Mouse (Mus musculus) CH12F3 (cell line): ENCODE data around the gene Arel1.

Source experiments
- in situ Hi-C: fragments of 300-500 bp; cut with MboI; formaldehyde crosslinking; loops from 2 replicates; pipeline ENCODE4 v1.14.3; 2020; ENCODE audit warnings: low sequenced_read_pairs

Gene Arel1

GRCm38 (mm10) chr12:84907627-84908480, 62.8 kb downstream of the Arel1 start:
- in situ Hi-C loops = no loop called here

GRCm38 (mm10) chr12:84907024-84907626, 63.6 kb downstream of the Arel1 start:
- in situ Hi-C loops = no loop called here

GRCm38 (mm10) chr12:84904399-84904798, 66.3 kb downstream of the Arel1 start:
- in situ Hi-C loops = no loop called here

GRCm38 (mm10) chr12:84900317-84900716, 70.4 kb downstream of the Arel1 start:
- in situ Hi-C loops = no loop called here

- in situ Hi-C loops = no loop called here
Observed at GRCm38 (mm10) chr12:84897322-84897721, 73.4 kb downstream of the Arel1 start.

GRCm38 (mm10) chr12:84896235-84896634, 74.5 kb downstream of the Arel1 start:
- in situ Hi-C loops = no loop called here

- in situ Hi-C loops = no loop called here
Observed at GRCm38 (mm10) chr12:84893648-84894628, 76.8 kb downstream of the Arel1 start.

GRCm38 (mm10) chr12:84890289-84890688, 80.4 kb downstream of the Arel1 start:
- in situ Hi-C loops = no loop called here

GRCm38 (mm10) chr12:84885107-84885876, 85.4 kb downstream of the Arel1 start:
- in situ Hi-C loops = no loop called here

GRCm38 (mm10) chr12:84884423-84885076, 86.2 kb downstream of the Arel1 start:
- in situ Hi-C loops = no loop called here

GRCm38 (mm10) chr12:84882796-84883195, 87.9 kb downstream of the Arel1 start:
- in situ Hi-C loops = no loop called here

- in situ Hi-C loops = no loop called here
Observed at GRCm38 (mm10) chr12:84880091-84880490, 90.6 kb downstream of the Arel1 start.

GRCm38 (mm10) chr12:84876481-84877121, 94.1 kb downstream of the Arel1 start, which contains the start of gene Ltbp2:
Gene Ltbp2, minus strand, starts transcription at chr12:84876532.
- in situ Hi-C loops = no loop called here

- in situ Hi-C loops = no loop called here
Observed at GRCm38 (mm10) chr12:84875761-84876480, 94.8 kb downstream of the Arel1 start.

- in situ Hi-C loops = no loop called here
Observed at GRCm38 (mm10) chr12:84873434-84873833, 97.3 kb downstream of the Arel1 start.

GRCm38 (mm10) chr12:84872310-84872709, 98.4 kb downstream of the Arel1 start:
- in situ Hi-C loops = no loop called here
